Mouse (Mus musculus) cortical plate, adult 2 months (tissue): Measurements from ENCODE around the gene Trpc2. TPM values are rescaled to one million over a fixed set of nuclear protein-coding genes. Genes with fewer than 3 reads are reported as not detected.
"Not testable (repeated sequence)": the region's sequence is repeated elsewhere in the genome, so short reads cannot be mapped to it uniquely, and the experiment has no call there.

Experiments
- H3K27ac ChIP-seq: fragments of 200-500 bp; 2 replicates; pipeline ENCODE4 v1.5.1; 2012; ENCODE audit warnings: low read length, control low read depth, inconsistent platforms; ENCODE audit not compliant: insufficient read depth
- H3K4me1 ChIP-seq: fragments of 200-500 bp; 2 replicates; pipeline ENCODE4 v1.6.1; 2011; ENCODE audit warnings: low read length; ENCODE audit not compliant: control insufficient read depth, insufficient read depth
- H3K4me3 ChIP-seq: fragments of 200-500 bp; 2 replicates; pipeline ENCODE4 v1.5.1; 2011; ENCODE audit warnings: mild to moderate bottlenecking, low read length, control low read depth; ENCODE audit not compliant: insufficient read depth
- CTCF ChIP-seq: fragments of 200-500 bp; IDR thresholded peaks from 2 replicates; pipeline ENCODE4 v1.5.1; 2011; ENCODE audit warnings: mild to moderate bottlenecking, control low read depth, low read length; ENCODE audit not compliant: insufficient read depth; ENCODE audit errors: extremely low read depth
- POLR2A ChIP-seq: fragments of 200-500 bp; IDR thresholded peaks from 2 replicates; pipeline ENCODE4 v1.6.1; 2011; ENCODE audit warnings: mild to moderate bottlenecking, low read length, control low read depth; ENCODE audit not compliant: insufficient read depth; ENCODE audit errors: extremely low read depth
- polyA plus RNA-seq: library from polyadenylated mRNA; depleted of rRNA; stranded (reverse); fragments of >200 nt; gene quantifications from 2 replicates; pipeline ENCODE4 v1.2.3, GENCODE M21; 2012; rRNA removed

Trpc2 gene
- polyA plus RNA-seq = 0.53 and 2.0 TPM in 2 replicates

GRCm38 (mm10) chr7:102082816-102083215 is at the start of gene Trpc2:
Gene Trpc2, plus strand, starts transcription at chr7:102083116.
- no peak within 1 kb of the TSS for H3K4me3 ChIP-seq
- H3K27ac ChIP-seq = no peak within 1 kb of the TSS
- H3K4me1 ChIP-seq = no peaks in the 10 kb centered on the region
- TF ChIP-seq POLR2A (no peak), CTCF (no peak)

DNA sequence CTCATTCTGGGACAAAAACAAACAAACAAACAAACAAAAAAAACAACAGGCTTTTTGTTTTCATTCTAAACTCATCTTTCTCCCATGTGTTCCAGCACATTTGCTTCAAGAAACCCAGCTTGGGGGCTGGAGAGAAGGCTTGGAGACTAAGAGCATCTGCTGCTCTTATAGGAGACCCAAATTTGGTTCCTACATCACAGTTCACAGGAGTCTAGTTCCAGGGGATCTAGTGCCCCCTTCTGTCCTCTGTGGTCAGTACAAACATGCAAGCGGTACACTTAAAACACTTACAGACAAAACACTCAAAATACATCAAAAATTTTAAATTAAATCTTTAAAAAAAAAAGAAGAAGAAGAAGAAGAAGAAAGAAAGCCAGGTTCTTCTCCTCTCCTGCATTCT is 48.0 kb upstream of the Trpc2 start:
- peaks cover 3% of the 10 kb centered on the region for H3K4me1 ChIP-seq
- H3K27ac ChIP-seq = no peak overlapping the region
- H3K4me3 ChIP-seq = no peak overlapping the region
- TF ChIP-seq POLR2A (no peak), CTCF (peak; percentile 18; the same call in 1 of the 2 replicates)

DNA sequence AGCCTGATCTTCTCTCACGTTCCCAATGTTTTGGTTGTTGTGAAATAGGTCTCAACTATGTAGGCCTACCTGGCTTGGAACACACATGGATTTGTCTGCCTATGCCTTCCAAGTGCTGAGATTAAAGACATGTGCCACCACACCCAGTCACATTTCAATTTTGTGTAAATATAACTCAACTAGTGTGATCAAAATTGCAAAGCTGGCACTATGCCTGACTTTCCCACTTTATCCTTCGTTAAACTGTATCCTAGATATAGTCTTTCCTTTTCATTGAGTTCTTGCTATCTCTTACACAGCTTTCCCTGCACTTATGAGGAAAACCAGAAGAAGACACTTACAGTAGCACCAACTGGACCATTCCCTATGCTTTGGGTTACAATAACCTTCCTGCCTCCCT is 47.4 kb upstream of the Trpc2 start:
- Histone ChIP-seq H3K27ac (no peak overlapping the region), H3K4me3 (no peak overlapping the region), H3K4me1 (peaks cover 3% of the 10 kb centered on the region)
- TF ChIP-seq POLR2A = no peak
- no peak for TF ChIP-seq CTCF

DNA sequence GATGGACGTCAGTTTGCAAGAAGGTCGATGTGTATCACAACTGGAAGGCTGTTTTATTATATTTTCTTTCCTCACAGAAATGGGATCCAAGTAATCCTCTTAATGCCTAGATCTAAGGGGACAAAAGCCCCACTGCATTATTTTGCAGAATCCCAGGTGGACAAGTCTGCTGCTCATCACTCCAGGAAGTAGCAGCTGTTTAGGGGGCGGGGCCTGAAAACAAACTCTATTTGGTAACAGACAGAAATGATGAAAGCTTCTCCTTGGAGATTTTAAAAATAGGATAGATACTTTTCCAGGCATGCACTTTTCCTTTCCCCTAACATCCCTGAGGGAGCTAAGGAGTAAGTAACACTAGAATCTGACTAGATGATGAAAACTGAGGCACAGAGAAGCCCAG is 45.6 kb upstream of the Trpc2 start:
- Histone ChIP-seq H3K4me3 (no peak overlapping the region), H3K27ac (peak overlapping the region; percentile 5; the same call in 1 of the 2 replicates), H3K4me1 (peaks cover 3% of the 10 kb centered on the region)
- TF ChIP-seq CTCF (no peak), POLR2A (no peak)

DNA sequence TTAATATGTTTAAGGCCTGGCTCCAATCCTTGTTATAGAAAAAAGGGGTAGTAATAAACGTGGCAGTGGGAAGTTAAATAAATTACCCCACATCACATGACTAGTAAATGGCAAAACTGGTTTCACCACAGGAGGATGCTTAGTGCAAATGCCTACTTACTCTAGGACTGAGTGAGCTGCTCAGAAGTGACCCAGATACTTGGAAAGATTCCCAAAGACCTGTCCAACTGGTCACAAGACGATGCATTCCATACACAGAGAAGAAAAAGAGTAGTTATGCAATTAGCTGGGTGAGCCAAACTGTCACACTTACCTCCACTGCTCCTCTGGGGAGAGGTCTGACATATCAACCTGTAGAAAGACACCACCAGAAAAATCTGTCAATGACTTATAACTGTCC is 40.6 kb upstream of the Trpc2 start:
- TF ChIP-seq CTCF (no peak), POLR2A (no peak)

DNA sequence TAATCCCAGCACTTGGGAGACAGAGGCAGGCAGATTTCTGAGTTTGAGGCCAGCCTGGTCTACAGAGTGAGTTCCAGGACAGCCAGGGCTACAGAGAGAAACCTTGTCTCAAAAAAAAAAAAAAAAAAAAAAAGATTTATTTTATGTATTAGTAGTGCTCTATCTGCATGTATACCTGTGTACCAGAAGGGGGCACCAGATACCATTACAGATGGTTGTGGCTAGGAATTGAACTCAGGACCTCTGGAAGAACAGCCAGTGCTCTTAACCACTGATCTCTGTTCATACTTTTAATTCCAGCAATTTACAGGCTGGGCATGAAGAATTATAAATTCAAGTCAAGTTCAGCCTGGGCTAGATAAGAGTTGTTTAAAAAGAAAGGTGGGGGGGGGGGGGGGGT is 34.4 kb upstream of the Trpc2 start:
- 0 out of 2 replicates have a peak, but pooled peaks have one; percentile 1 for TF ChIP-seq CTCF
- H3K4me3 ChIP-seq, H3K4me1 ChIP-seq, H3K27ac ChIP-seq: not testable (repeated sequence)

More for the DNA sequence above, 40.6 kb upstream of the Trpc2 start:
- Histone ChIP-seq H3K27ac (no peak overlapping the region), H3K4me3 (no peak overlapping the region), H3K4me1 (peaks cover 1% of the 10 kb centered on the region; the same call in 1 of the 2 replicates)

DNA sequence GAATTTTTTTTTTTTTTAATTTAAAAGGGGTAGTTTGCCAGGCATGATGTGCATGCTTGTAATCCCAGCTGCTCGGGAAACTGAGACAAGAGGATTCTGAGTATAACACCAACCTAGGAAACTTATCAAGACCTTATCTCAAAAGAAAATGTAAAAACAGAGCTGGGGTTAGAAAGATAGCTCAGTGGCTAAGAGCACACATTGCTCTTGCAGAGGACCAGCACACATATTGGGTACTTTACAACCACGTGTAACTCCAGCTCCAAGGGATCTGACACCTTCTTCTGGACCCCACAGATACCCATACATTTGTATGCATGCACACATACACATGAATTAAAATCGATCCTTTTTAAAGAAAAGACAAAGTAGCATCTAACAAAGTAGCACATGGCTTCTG is 21.6 kb upstream of the Trpc2 start:
- no peak overlapping the region for H3K27ac ChIP-seq
- H3K4me1 ChIP-seq = peaks cover 3% of the 10 kb centered on the region; the same call in 1 of the 2 replicates
- no peak overlapping the region for H3K4me3 ChIP-seq
- TF ChIP-seq POLR2A (no peak), CTCF (no peak)

DNA sequence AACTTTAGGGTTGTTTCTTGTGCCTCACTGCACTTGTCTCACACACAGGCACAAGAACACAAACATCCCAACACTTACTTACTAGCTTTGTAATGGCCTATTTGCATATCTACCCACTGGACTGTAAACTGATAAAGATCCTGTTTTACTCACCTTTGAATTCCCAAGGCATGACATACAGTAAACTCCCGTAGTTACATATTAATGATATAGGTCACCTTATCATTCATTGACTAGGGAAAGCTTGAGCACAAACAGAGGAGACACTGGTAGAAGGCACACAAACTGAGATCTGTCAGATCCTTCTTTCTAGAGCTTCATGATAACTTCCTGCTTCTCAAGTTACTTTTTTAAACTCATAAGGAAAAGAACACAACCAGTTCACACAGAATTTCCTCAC is 20.7 kb upstream of the Trpc2 start:
- Histone ChIP-seq H3K27ac (no peak overlapping the region), H3K4me3 (no peak overlapping the region), H3K4me1 (peaks cover 3% of the 10 kb centered on the region; the same call in 1 of the 2 replicates)
- TF ChIP-seq CTCF (no peak), POLR2A (no peak)

GRCm38 (mm10) chr7:102063891-102064290 is 19.0 kb upstream of the Trpc2 start:
- Histone ChIP-seq H3K4me1 (peaks cover 3% of the 10 kb centered on the region; the same call in 1 of the 2 replicates), H3K4me3 (peak overlapping the region; percentile 60), H3K27ac (no peak overlapping the region)
- TF ChIP-seq CTCF = no peak
- no peak for TF ChIP-seq POLR2A

- TF ChIP-seq POLR2A = no peak
- no peak for TF ChIP-seq CTCF
- Histone ChIP-seq H3K4me1 (peaks cover 3% of the 10 kb centered on the region; the same call in 1 of the 2 replicates), H3K27ac (peak overlapping the region; percentile 51), H3K4me3 (peak overlapping the region; percentile 60)
Observed at GRCm38 (mm10) chr7:102064655-102065045, 18.3 kb upstream of the Trpc2 start.
